Mouse (Mus musculus): Measurements from ENCODE around the gene Spred2. TPM values are rescaled to one million over a fixed set of nuclear protein-coding genes. Genes with fewer than 3 reads are reported as not detected.
"Not testable (repeated sequence)": the region's sequence is repeated elsewhere in the genome, so short reads cannot be mapped to it uniquely, and the experiment has no call there.

Gene Spred2
- polyA plus RNA-seq, 1 experiment from 2014 or later = 7.6 TPM

- ATAC-seq = no peak
- no peak overlapping the region for H3K4me2 ChIP-seq
- H3K36me3 ChIP-seq (ENCODE audit: poor library complexity, severe bottlenecking) = peaks cover 78% of the 10 kb centered on the region
- no peak overlapping the region for H3K9ac ChIP-seq
- H3K27ac ChIP-seq = no peak overlapping the region
- 97% methylated on average over 2 of the region's 2 CpGs for WGBS
- no peaks in the 10 kb centered on the region for H3K27me3 ChIP-seq
- H3K4me3 ChIP-seq = no peak overlapping the region
- peaks cover 45% of the 10 kb centered on the region for H3K9me3 ChIP-seq (replicated peaks)
- no peaks in the 10 kb centered on the region for H3K4me1 ChIP-seq
Observed at GRCm38 (mm10) chr11:20018905-20019304, 94.7 kb downstream of the Spred2 start.

DNA sequence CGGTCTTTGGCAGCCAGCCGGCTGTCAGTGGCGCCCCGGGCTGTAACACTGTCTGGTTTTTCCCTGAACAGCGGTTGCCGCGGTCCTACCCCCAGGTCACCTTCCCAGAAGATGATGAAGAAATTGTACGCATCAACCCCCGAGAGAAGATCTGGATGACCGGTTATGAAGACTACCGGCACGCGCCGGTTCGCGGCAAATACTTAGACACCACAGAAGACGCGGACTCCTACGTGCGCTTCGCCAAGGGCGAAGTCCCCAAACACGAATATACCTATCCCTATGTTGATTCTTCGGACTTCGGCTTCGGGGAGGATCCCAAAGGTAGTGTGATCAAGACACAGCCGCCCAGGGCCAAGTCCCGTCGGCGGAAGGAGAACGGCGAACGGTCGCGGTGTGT lies 96.5 kb downstream of the Spred2 start:
- Histone ChIP-seq H3K4me2 (no peak overlapping the region), H3K27ac (no peak overlapping the region), H3K4me3 (no peak overlapping the region), H3K27me3 (no peaks in the 10 kb centered on the region), H3K9me3 (replicated peaks) (peaks cover 45% of the 10 kb centered on the region), H3K36me3 (ENCODE audit: poor library complexity, severe bottlenecking) (peaks cover 79% of the 10 kb centered on the region), H3K4me1 (no peaks in the 10 kb centered on the region), H3K9ac (no peak overlapping the region)
- WGBS = 99% methylated on average over 35 of the region's 35 CpGs
- 0 out of 2 replicates have a peak, but pooled peaks have one; percentile 13 for ATAC-seq

DNA sequence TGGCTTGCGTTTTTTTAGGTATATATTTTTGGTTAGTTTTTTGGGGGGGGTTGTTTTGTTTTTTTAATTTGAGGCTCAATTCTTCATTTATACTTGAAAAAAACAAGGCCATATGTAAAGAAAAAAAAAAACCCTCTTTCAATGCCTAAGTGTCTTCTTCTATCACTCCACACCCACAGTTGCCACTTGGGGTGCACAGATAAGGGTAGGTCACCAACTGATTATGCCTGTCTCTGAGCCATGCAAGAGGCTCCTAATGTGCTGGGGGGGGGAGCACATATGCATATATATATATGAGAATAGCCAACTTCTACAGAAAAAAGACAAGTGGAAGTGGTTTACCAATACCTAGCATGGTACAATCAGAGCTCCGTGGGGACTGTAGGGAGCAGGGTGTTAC lies 98.3 kb downstream of the Spred2 start:
- Histone ChIP-seq H3K9ac (no peak overlapping the region), H3K27ac (no peak overlapping the region), H3K4me1 (no peaks in the 10 kb centered on the region), H3K27me3 (no peaks in the 10 kb centered on the region), H3K4me2 (no peak overlapping the region), H3K36me3 (ENCODE audit: poor library complexity, severe bottlenecking) (peaks cover 68% of the 10 kb centered on the region), H3K9me3 (replicated peaks) (peaks cover 45% of the 10 kb centered on the region), H3K4me3 (no peak overlapping the region)
- 94% methylated on average over 2 of the region's 2 CpGs for WGBS
- no peak for ATAC-seq

- no peak overlapping the region for H3K9ac ChIP-seq
- peaks cover 63% of the 10 kb centered on the region for H3K36me3 ChIP-seq (ENCODE audit: poor library complexity, severe bottlenecking)
- no peak overlapping the region for H3K27ac ChIP-seq
- H3K27me3 ChIP-seq = no peaks in the 10 kb centered on the region
- no peaks in the 10 kb centered on the region for H3K4me1 ChIP-seq
- ATAC-seq = no peak
- H3K9me3 ChIP-seq (replicated peaks) = peaks cover 40% of the 10 kb centered on the region
- no peak overlapping the region for H3K4me3 ChIP-seq
- H3K4me2 ChIP-seq = no peak overlapping the region
- WGBS = 91% methylated on average over 14 of the region's 14 CpGs
Observed at GRCm38 (mm10) chr11:20022911-20023482, 98.8 kb downstream of the Spred2 start.

DNA sequence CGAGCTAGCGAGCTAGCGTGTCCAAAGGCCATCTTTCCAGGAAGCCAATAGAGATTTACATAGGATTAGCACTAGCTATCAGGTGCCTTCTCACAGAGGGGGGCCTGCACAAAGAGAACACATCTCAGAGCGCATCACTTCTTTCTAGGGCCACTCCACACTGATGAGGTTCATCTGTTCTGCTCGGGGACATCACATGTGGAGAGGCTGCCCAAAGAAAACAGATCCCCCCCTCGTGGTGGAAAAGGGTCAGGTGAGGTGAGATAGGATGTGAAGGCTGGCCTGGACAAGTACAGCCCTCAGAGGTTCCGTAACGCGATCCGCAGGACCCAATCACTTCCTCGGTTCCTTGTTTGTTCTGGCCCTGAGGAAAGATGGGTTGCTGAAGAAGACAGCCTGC lies 101.7 kb downstream of the Spred2 start:
- Histone ChIP-seq H3K4me3 (no peak overlapping the region), H3K27me3 (no peaks in the 10 kb centered on the region), H3K9ac (no peak overlapping the region), H3K27ac (no peak overlapping the region), H3K9me3 (replicated peaks) (peaks cover 11% of the 10 kb centered on the region), H3K4me2 (no peak overlapping the region), H3K4me1 (no peaks in the 10 kb centered on the region), H3K36me3 (ENCODE audit: poor library complexity, severe bottlenecking) (peaks cover 34% of the 10 kb centered on the region)
- WGBS = 76% methylated on average over 11 of the region's 11 CpGs
- ATAC-seq = no peak

- Histone ChIP-seq H3K4me3 (no peak overlapping the region), H3K4me2 (no peak overlapping the region), H3K9me3 (replicated peaks) (no peaks in the 10 kb centered on the region), H3K4me1 (no peaks in the 10 kb centered on the region), H3K27me3 (no peaks in the 10 kb centered on the region), H3K27ac (no peak overlapping the region), H3K9ac (no peak overlapping the region), H3K36me3 (ENCODE audit: poor library complexity, severe bottlenecking) (peaks cover 23% of the 10 kb centered on the region)
- WGBS = 81% methylated on average over 9 of the region's 9 CpGs
- no peak for ATAC-seq
Observed at GRCm38 (mm10) chr11:20027719-20028118, 103.5 kb downstream of the Spred2 start.

- ATAC-seq = no peak
Observed at GRCm38 (mm10) chr11:20028396-20028795, 104.2 kb downstream of the Spred2 start.

DNA sequence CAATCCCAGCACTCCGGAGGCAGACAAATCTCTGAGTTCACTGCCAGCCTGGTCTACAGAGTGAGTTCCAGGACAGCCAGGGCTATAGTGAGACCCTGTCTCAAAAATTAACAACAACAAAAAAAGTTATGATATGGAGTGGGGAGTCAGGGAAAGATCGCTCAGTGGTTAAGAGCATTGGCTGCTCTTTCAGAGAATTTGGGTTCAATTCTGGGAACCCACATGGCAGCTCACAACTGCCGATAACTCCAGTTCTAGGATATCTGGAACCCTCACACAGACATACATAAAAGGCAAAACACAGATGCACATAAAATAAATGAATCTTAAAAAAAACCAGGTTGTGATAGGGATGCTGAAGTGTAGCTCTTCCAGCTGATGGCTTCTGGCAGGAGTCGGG lies 104.8 kb downstream of the Spred2 start:
- no peak overlapping the region for H3K4me3 ChIP-seq
- no peak for ATAC-seq
- H3K4me1 ChIP-seq = no peaks in the 10 kb centered on the region
- 95% methylated on average over 4 of the region's 4 CpGs for WGBS
- no peak overlapping the region for H3K27ac ChIP-seq
- H3K9ac ChIP-seq = no peak overlapping the region
- no peaks in the 10 kb centered on the region for H3K27me3 ChIP-seq
- no peaks in the 10 kb centered on the region for H3K9me3 ChIP-seq (replicated peaks)
- H3K4me2 ChIP-seq = no peak overlapping the region
- H3K36me3 ChIP-seq (ENCODE audit: poor library complexity, severe bottlenecking) = peaks cover 18% of the 10 kb centered on the region

More at GRCm38 (mm10) chr11:20028396-20028795, 104.2 kb downstream of the Spred2 start:
- Histone ChIP-seq H3K36me3 (ENCODE audit: poor library complexity, severe bottlenecking) (peaks cover 18% of the 10 kb centered on the region), H3K4me2 (no peak overlapping the region), H3K27me3 (no peaks in the 10 kb centered on the region), H3K9me3 (replicated peaks) (no peaks in the 10 kb centered on the region), H3K4me3 (no peak overlapping the region), H3K27ac (no peak overlapping the region), H3K9ac (no peak overlapping the region), H3K4me1 (no peaks in the 10 kb centered on the region)
- 87% methylated on average over 6 of the region's 6 CpGs for WGBS

DNA sequence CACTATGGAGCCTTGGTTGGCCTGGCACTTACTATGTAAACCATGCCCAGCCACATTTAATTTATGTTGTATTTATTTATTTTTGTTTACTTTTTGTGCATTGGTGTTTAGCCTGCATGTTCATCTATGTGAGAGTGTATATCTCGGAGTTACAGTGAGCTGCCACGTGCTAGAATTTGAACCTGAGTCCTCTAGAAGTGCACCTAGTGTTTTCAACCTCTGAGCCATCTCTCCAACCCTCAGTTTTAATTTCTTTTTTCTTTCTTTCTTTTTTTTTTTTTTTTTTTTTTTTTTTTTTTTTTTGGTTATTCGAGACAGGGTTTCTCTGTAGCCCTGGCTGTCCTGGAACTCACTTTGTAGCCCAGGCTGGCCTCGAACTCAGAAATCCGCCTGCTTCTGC lies 106.8 kb downstream of the Spred2 start:
- not testable (repeated sequence) for H3K4me2 ChIP-seq; H3K27me3 ChIP-seq; H3K9me3 ChIP-seq (replicated peaks); ATAC-seq; H3K27ac ChIP-seq; H3K9ac ChIP-seq; H3K4me3 ChIP-seq; H3K36me3 ChIP-seq (ENCODE audit: poor library complexity, severe bottlenecking); H3K4me1 ChIP-seq
- 94% methylated on average over 5 of the region's 5 CpGs for WGBS

GRCm38 (mm10) chr11:20031536-20031935 lies 107.4 kb downstream of the Spred2 start:
- Histone ChIP-seq H3K4me2 (no peak overlapping the region), H3K9ac (no peak overlapping the region), H3K27ac (no peak overlapping the region), H3K9me3 (replicated peaks) (no peaks in the 10 kb centered on the region), H3K36me3 (ENCODE audit: poor library complexity, severe bottlenecking) (no peaks in the 10 kb centered on the region), H3K4me1 (no peaks in the 10 kb centered on the region), H3K27me3 (no peaks in the 10 kb centered on the region), H3K4me3 (no peak overlapping the region)
- 45% methylated on average over 8 of the region's 8 CpGs for WGBS
- no peak for ATAC-seq

DNA sequence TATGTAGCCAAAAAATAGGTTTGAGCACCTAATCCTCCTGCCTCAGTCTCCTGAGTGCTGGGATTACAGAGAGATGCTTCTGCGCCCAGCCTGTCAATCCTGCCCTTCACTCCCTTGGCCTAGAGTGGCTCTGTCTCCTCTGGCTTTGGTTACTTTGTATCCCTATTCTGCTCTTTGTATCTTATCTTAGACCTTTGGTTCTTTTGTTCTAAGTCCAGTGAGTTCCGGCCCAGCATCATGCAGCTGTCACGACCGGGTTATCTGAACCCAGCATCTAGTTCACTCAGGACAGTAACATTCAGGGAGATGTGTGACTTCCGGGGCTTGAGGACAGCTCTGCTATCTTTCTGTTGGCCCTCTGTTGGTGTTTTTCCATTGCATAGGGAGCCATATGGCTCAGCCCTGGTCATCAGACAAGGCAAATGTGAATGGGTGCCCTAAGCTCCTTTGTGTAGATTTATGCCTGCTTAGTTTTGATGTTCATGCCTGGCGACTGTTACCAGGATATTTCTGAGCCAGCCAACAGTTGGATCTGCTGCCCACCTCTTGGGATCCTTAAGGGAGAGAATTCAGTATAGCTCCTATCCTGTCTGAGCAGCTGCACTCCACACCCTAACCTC lies 109.5 kb downstream of the Spred2 start:
- 81% methylated on average over 6 of the region's 6 CpGs for WGBS
- H3K27me3 ChIP-seq = no peaks in the 10 kb centered on the region
- no peak overlapping the region for H3K9ac ChIP-seq
- no peak overlapping the region for H3K4me3 ChIP-seq
- H3K4me2 ChIP-seq = no peak overlapping the region
- H3K36me3 ChIP-seq (ENCODE audit: poor library complexity, severe bottlenecking) = no peaks in the 10 kb centered on the region
- no peaks in the 10 kb centered on the region for H3K9me3 ChIP-seq (replicated peaks)
- H3K4me1 ChIP-seq = peaks cover 2% of the 10 kb centered on the region
- ATAC-seq = no peak
- H3K27ac ChIP-seq = no peak overlapping the region

DNA sequence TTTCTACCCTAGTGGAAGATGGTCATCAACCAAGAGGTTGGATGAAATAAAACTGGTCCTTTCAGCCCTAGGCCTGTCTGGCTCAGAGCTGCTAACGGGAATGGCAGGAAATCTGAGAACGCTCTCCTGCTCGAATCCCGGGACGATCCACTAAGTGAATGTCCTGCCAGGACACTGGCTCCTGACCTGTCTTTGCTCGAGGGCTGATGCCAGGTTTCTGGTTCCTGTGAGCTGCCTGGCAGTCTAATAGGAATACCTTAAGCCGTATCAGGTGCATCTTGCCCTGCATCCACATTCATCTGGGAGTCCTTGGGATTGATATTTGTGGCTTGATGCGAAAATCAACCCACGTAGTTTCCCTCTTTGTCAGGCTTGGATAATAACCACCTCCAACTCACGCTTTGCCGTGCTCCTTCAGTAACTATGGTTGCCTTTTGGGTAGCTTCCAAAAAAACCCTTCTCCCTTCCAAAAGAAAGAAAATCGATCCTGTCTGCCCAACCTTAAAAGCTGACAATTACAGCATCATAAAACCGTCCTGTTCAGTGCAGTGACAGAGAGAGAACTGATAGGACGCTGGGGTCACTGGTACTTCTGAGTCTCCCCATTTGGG lies 110.3 kb downstream of the Spred2 start:
- Histone ChIP-seq H3K4me1 (peaks cover 5% of the 10 kb centered on the region), H3K27ac (no peak overlapping the region), H3K36me3 (ENCODE audit: poor library complexity, severe bottlenecking) (no peaks in the 10 kb centered on the region), H3K27me3 (no peaks in the 10 kb centered on the region), H3K9me3 (replicated peaks) (no peaks in the 10 kb centered on the region), H3K9ac (no peak overlapping the region), H3K4me2 (no peak overlapping the region), H3K4me3 (no peak overlapping the region)
- no peak for ATAC-seq
- 78% methylated on average over 14 of the region's 14 CpGs for WGBS
